Mouse (Mus musculus) lung, adult 2 months (tissue): ENCODE data around the gene Gstz1.

Experiments used
- CTCF ChIP-seq: fragments of 200-500 bp; IDR thresholded peaks from 2 replicates; pipeline ENCODE4 v1.5.1; 2011; ENCODE audit warnings: mild to moderate bottlenecking, low read length, control low read depth; ENCODE audit not compliant: insufficient read depth
- POLR2A ChIP-seq: fragments of 200-500 bp; IDR thresholded peaks from 2 replicates; pipeline ENCODE4 v1.6.1; 2011; ENCODE audit warnings: low read depth, mild to moderate bottlenecking, control low read depth, low read length, borderline replicate concordance; ENCODE audit errors: extremely low read depth

GRCm38 (mm10) chr12:87132210-87132609 is 14.8 kb upstream of the Gstz1 start:
- TF ChIP-seq POLR2A (no peak), CTCF (no peak)
